Mouse (Mus musculus) hindbrain, embryonic 14.5 days (tissue): ENCODE data around the gene Cpm. TPM values are rescaled to one million over a fixed set of nuclear protein-coding genes. Genes with fewer than 3 reads are reported as not detected.

ENCODE experiments used
- ATAC-seq: fragments of 200-750 bp; cut with Nextera tagmentation; 2 replicates; pipeline ENCODE4 v1.8.0; 2017; ENCODE audit warnings: moderate number of reproducible peaks, mild to moderate bottlenecking, moderate TSS enrichment, moderate library complexity; ENCODE audit not compliant: low FRiP score
- DNase-seq: peaks from one replicate; pipeline ENCODE4 v3.0.0-alpha.2; 2015; ENCODE audit warnings: low spot score
- H3K27ac ChIP-seq: fragments of 300-500 bp; sonication (generic); 2 replicates; pipeline ENCODE4 v1.5.1; 2014; ENCODE audit warnings: mild to moderate bottlenecking, moderate library complexity
- H3K27me3 ChIP-seq: fragments of 300-500 bp; sonication (generic); 2 replicates; pipeline ENCODE4 v1.6.1; 2014; ENCODE audit warnings: mild to moderate bottlenecking, low read length, mixed read lengths; ENCODE audit not compliant: control insufficient read depth, insufficient read depth
- H3K36me3 ChIP-seq: fragments of 300-500 bp; sonication (generic); replicated peaks from 2 replicates; pipeline ENCODE4 v1.6.1; 2014; ENCODE audit not compliant: control insufficient read depth, insufficient read depth
- H3K4me1 ChIP-seq: fragments of 300-500 bp; sonication (generic); replicated peaks from 2 replicates; pipeline ENCODE4 v1.6.1; 2014; ENCODE audit warnings: antibody characterized with exemption, low read length, mixed read lengths; ENCODE audit not compliant: control insufficient read depth, insufficient read depth
- H3K4me2 ChIP-seq: fragments of 300-500 bp; sonication (generic); replicated peaks from 2 replicates; pipeline ENCODE4 v1.6.1; 2014; ENCODE audit warnings: mild to moderate bottlenecking, moderate library complexity
- H3K4me3 ChIP-seq: fragments of 300-500 bp; sonication (generic); replicated peaks from 2 replicates; pipeline ENCODE4 v1.5.1; 2014; ENCODE audit warnings: mild to moderate bottlenecking, low read length
- H3K9ac ChIP-seq: fragments of 300-500 bp; sonication (generic); 2 replicates; pipeline ENCODE4 v1.6.1; 2014
- H3K9me3 ChIP-seq: fragments of 300-500 bp; sonication (generic); 2 replicates; pipeline ENCODE4 v1.6.1; 2016; ENCODE audit warnings: low read length; ENCODE audit not compliant: control insufficient read depth
- WGBS: fragments of 180-500 bp; shearing (Covaris S2); extraction: QIAGEN DNeasy Blood & Tissue Kit; methylation state at CpG from one replicate; pipeline ENCODE4 v1.1.7; 2014; 5-methylcytosine and 5-hydroxymethylcytosine counted together
- polyA plus RNA-seq: library from polyadenylated mRNA; unstranded; fragments of >200 nt; fragmentation: Nextera tagmentation; extraction: Ambion mirVana; gene quantifications from 2 replicates; pipeline ENCODE4 v1.2.1, GENCODE M21; 2014

The Cpm gene
- polyA plus RNA-seq, 1 experiment from 2014 or later, result 3.0 TPM

DNA sequence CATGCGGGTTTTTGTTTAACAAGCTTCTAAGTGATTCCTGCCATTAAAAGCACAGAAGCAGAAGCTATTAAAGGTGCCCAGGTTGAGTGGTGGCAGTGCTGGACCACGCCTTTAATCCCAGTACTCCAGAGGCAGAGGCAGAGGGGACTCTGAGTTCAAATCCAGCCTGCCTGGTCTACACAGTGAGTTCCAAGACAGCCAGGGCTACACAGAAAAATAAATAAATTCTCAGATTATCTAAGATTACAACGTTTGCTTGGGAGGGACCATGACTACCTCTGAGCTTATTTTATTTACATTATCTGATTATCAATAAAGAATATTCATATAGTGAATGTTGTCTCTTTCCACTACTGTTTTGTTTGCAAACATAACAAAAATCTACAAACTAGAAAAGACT is 57.7 kb downstream of the Cpm start:
- Histone ChIP-seq H3K4me1 (no peaks in the 10 kb centered on the region), H3K27me3 (no peaks in the 10 kb centered on the region), H3K36me3 (peaks cover 49% of the 10 kb centered on the region), H3K27ac (no peak overlapping the region), H3K4me2 (no peak overlapping the region), H3K9ac (no peak overlapping the region), H3K4me3 (no peak overlapping the region), H3K9me3 (no peaks in the 10 kb centered on the region)
- ATAC-seq (no peak), DNase-seq (no peak)
- WGBS, result 84% methylated on average over 3 of the region's 3 CpGs

DNA sequence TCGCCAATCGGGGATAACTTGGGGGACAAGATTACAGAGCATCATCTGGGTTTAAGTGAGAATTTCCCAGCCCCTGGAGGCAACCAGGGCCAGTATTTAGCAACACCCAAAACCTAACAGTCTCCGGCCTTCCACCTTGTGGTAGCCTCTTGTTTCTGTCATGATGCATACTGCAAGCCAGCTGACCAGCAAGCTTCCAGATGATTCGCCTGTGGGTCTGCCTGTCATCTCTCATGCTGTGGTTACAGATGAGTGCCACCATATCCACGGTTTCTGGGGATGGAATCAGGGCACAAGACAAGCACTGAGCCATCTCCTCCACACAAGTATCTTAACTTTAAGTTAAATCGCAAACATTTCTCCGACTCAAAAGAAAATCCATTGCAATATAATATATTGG is 58.3 kb downstream of the Cpm start:
- H3K36me3 ChIP-seq, result peaks cover 54% of the 10 kb centered on the region
- ATAC-seq (no peak), DNase-seq (no peak)
- 89% methylated on average over 7 of the region's 7 CpGs for WGBS
- no peak overlapping the region for H3K9ac ChIP-seq
- H3K27ac ChIP-seq, result no peak overlapping the region
- H3K27me3 ChIP-seq, result no peaks in the 10 kb centered on the region
- no peaks in the 10 kb centered on the region for H3K9me3 ChIP-seq
- no peak overlapping the region for H3K4me3 ChIP-seq
- no peaks in the 10 kb centered on the region for H3K4me1 ChIP-seq
- H3K4me2 ChIP-seq, result no peak overlapping the region

DNA sequence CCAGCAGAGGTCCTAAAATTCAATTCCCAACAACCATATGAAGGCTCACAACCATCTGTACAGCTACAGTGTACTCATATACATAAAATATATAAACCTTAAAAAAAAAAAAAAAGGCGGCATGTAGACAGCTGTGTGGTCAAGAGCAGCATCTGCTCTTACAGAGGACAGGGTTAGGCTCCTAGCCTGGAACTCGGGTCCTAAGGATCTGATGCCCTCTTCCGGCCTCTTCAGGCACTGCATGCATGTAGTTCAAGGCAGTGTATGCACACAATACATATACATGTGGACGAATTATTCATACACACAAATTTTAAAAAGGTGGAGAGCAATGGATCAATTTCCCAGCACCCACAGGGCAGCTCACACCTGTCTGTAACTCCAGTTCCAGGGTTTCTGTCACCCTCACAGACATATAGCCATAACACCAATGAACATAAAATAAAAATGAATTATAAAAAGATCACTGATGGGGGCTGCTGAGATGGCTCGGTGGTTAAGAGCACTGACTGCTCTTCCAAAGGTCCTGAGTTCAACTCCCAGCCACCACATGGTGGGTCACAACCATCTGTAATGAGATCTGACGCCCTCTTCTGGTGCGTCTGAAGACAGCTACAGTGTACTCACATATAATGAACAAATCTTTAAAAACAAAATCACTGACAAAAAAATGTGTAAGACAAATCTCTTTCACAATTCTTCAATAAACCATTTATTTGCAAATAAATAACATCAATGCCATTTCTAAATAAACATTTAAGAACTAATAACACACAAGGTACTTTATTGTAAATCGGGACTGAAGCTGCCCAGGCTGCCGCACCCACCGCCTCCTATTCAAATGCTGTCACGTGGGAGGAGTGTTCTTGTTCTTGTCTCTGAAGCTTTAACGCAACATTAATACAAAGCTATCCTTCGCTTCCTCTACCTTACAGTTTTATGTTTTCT is 59.2 kb downstream of the Cpm start:
- 89% methylated on average over 13 of the region's 13 CpGs for WGBS
- ATAC-seq (peak; percentile 21; the same call in 1 of the 2 replicates), DNase-seq (no peak)
- Histone ChIP-seq H3K9ac (no peak overlapping the region), H3K4me1 (no peaks in the 10 kb centered on the region), H3K27ac (no peak overlapping the region), H3K36me3 (peaks cover 58% of the 10 kb centered on the region), H3K9me3 (no peaks in the 10 kb centered on the region), H3K4me3 (no peak overlapping the region), H3K27me3 (no peaks in the 10 kb centered on the region), H3K4me2 (no peak overlapping the region)

DNA sequence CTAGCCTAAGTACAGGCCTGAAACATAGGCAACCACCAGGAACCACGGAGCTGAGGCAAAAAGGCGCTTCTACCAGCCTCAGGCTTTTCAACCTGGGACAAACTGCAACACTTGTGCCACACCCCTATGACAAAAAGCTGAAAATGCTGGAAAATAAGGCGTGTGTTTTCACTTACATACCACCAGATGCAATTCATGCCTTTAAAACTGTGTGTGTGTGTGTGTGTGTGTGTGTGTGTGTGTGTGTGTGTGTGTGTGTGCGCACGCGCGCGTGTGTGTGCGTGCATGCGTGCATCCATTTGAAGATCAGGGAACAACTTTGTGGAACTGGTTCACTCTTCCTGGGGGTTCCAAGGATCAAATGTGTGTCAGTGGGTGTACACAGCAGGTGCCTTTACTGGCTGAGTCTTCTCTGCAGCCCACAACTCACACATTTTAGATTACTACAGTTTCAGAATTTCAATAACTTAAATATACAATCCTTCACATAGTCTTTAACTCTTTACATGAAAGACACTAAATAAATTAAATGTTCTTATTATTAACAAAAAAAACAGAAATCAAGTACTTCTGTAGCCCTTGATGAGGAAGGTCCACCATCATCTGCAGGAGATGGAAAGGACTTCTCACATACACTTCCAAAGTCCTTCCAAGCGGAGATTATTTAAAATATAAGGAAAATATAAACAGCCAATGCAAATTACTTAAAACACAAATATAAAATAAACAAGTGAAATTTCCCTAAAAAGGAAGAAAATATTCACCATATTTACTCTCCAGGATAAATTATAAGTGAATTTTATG is 60.2 kb downstream of the Cpm start:
- H3K36me3 ChIP-seq, result peaks cover 64% of the 10 kb centered on the region

DNA sequence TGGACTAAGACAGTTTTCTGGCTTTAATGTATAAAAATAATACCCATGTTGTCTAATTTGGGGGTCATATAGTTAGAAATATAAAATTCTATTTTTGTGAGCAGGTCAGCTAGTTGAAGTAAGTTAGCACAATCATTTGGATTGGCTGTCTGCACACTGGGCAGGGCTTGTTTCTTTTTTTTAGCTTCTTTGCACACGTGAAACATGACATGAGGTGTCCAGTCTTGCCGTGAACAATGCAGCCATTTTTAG is 60.7 kb downstream of the Cpm start:
- ATAC-seq (no peak), DNase-seq (no peak)
- no peak overlapping the region for H3K9ac ChIP-seq
- no peak overlapping the region for H3K27ac ChIP-seq
- no peaks in the 10 kb centered on the region for H3K9me3 ChIP-seq
- H3K4me3 ChIP-seq, result no peak overlapping the region
- 72% methylated on average over 2 of the region's 2 CpGs for WGBS
- H3K27me3 ChIP-seq, result no peaks in the 10 kb centered on the region
- H3K4me2 ChIP-seq, result no peak overlapping the region
- H3K4me1 ChIP-seq, result no peaks in the 10 kb centered on the region
- peaks cover 69% of the 10 kb centered on the region for H3K36me3 ChIP-seq

More for the DNA sequence above, 60.2 kb downstream of the Cpm start:
- DNase-seq (no peak), ATAC-seq (no peak)
- Histone ChIP-seq H3K27ac (no peak overlapping the region), H3K9me3 (no peaks in the 10 kb centered on the region), H3K27me3 (no peaks in the 10 kb centered on the region), H3K4me2 (no peak overlapping the region), H3K4me1 (no peaks in the 10 kb centered on the region), H3K9ac (no peak overlapping the region), H3K4me3 (no peak overlapping the region)
- WGBS, result 97% methylated on average over 11 of the region's 11 CpGs

DNA sequence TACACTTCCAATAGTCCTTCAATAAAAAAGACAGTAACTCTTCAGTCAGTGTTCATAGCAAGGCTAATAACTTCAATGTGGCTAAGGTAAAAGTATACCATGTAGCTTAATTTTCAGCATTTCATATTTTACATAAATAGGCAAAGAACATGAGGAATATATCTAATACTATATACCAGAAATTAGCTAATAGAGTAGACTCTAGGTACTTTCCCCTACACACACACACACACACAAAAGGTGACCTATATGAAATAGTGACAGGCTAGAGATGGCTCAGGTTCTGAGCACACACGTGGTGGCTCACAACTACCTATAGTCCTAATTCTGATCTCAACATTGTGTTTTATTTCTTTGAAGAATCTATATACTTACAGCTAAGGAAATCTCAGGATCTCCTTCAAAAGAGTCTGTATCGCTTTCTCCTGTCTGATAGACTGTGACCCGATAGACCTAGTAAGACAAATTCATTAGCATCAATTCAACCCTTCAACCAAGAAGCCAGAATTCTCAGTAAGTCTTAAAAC is 61.5 kb downstream of the Cpm start:
- Histone ChIP-seq H3K27me3 (no peaks in the 10 kb centered on the region), H3K9ac (no peak overlapping the region), H3K9me3 (no peaks in the 10 kb centered on the region), H3K4me1 (no peaks in the 10 kb centered on the region), H3K36me3 (peaks cover 77% of the 10 kb centered on the region), H3K4me2 (no peak overlapping the region), H3K27ac (no peak overlapping the region), H3K4me3 (no peak overlapping the region)
- WGBS, result 94% methylated on average over 3 of the region's 3 CpGs
- ATAC-seq, result no peak
- no peak for DNase-seq

DNA sequence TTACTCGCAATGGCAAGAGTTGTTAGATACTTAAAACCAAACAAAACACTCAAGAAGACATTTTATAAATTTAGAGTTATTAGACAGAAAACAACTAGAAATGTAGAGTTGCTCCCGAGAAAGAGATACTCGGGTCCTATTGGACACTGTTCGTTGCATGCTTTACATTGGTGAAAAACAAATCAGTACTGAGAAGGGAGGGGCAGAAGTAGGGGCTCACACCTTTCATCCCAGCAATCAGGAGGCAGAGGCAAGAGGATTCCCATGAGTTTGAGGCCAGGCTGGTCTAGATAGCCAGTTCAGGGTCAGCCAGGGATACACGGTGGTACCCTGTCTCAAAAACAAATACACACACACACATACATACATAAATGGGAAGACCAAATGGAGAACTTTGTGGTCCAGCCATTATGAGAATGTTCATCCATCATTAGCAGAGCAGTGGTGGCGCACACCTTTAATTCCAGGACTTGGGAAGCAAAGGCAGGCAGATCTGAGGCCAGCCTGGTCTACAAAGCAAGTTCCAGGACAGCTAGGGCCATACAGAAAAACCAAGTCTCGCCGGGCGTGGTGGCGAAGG is 62.2 kb downstream of the Cpm start:
- no peak overlapping the region for H3K4me2 ChIP-seq
- no peak overlapping the region for H3K27ac ChIP-seq
- H3K4me1 ChIP-seq, result no peaks in the 10 kb centered on the region
- peaks cover 84% of the 10 kb centered on the region for H3K36me3 ChIP-seq
- WGBS, result 95% methylated on average over 10 of the region's 10 CpGs
- H3K9ac ChIP-seq, result no peak overlapping the region
- H3K4me3 ChIP-seq, result no peak overlapping the region
- no peaks in the 10 kb centered on the region for H3K9me3 ChIP-seq
- H3K27me3 ChIP-seq, result no peaks in the 10 kb centered on the region
- DNase-seq, result no peak
- ATAC-seq, result no peak

DNA sequence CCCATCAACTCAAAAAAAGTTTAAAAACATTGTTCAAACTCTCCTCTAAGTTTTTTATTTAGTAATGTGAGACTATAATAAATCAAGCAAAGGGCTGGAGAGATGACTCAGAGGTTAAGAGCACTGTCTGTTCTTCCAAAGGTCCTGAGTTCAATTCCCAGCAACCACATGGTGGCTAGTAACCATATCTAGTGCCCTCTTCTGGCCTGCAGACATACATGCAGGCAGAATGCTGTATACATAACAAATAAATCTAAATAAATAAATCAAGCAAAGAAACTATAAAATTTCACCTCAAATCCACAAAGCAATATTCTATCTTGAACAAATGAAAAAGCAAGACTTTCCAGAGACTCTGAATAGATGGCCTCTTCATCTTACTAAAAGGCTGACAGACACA is 62.9 kb downstream of the Cpm start:
- no peak overlapping the region for H3K27ac ChIP-seq
- no peaks in the 10 kb centered on the region for H3K27me3 ChIP-seq
- DNase-seq (no peak), ATAC-seq (no peak)
- no peak overlapping the region for H3K9ac ChIP-seq
- no peaks in the 10 kb centered on the region for H3K9me3 ChIP-seq
- H3K4me2 ChIP-seq, result no peak overlapping the region
- H3K36me3 ChIP-seq, result peaks cover 91% of the 10 kb centered on the region
- H3K4me3 ChIP-seq, result no peak overlapping the region
- H3K4me1 ChIP-seq, result no peaks in the 10 kb centered on the region

DNA sequence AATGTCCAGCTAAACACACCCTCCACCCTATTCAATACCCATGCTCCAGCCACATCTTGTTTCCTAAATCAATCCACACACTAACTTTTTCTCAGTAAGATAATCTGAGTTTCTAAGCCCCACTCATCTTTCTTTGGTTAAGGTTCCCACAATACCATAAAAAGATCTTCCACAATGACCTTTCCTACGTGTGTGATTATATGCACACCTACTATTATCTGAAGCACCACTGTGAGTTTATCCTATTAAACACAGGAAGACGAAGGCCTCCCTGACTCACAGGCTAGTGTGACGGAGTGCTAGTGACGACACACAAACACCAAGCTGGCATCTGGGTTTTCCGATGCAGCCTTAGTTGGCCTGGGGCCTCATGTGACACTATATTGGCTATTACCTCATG is 63.7 kb downstream of the Cpm start:
- no peak overlapping the region for H3K4me3 ChIP-seq
- H3K27me3 ChIP-seq, result no peaks in the 10 kb centered on the region
- ATAC-seq (no peak), DNase-seq (no peak)
- no peak overlapping the region for H3K4me2 ChIP-seq
- no peaks in the 10 kb centered on the region for H3K4me1 ChIP-seq
- no peak overlapping the region for H3K27ac ChIP-seq
- H3K36me3 ChIP-seq, result peaks cover 93% of the 10 kb centered on the region
- WGBS, result 96% methylated on average over 5 of the region's 5 CpGs
- no peaks in the 10 kb centered on the region for H3K9me3 ChIP-seq
- H3K9ac ChIP-seq, result no peak overlapping the region
